Mouse (Mus musculus): ENCODE measurements around the gene Arhgef10l. TPM values are rescaled to one million over a fixed set of nuclear protein-coding genes. Genes with fewer than 3 reads are reported as not detected.

Arhgef10l gene
- total RNA-seq (2023) = 0.29 TPM

GRCm38 (mm10) chr4:140665760-140666159, at the start of gene Arhgef10l:
Gene Arhgef10l, minus strand, starts transcription at chr4:140666012.

DNA sequence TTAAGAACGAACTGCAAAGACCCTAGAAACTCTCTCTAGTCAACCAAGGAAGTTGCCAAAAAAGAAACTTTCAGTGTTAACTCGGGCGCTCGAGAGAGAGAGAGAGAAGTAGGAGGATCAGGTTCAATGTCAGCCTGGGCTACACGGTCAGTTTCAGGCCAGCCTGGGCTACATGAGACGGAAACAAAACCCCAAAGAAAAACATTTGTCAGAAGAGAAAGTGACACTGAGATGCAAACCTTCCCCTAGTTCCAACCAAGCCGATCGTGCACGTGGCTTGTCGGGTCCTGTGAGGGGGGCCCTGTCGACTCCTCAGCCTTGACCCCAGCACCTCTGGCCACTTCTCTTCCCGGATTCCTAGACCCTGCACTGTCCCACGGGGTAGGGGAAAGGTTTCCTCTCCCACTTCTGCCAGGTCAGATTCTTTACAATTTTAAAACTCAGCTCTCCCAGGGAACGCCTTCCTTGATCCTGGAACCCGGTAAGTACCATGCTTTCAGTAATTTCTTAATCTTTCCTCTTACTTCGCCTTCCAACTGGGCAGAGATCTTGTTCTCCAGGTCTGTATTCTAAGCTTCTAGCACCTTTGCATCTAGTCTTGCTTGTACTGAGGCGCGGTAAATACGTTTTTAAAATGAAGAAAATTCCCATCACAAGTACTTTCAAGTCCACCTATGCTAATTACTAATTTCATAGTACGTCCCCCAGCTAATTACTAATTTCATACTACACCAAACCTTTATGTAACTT, 34.6 kb upstream of the Arhgef10l start, which contains the start of gene Rcc2:
Gene Rcc2 (plus strand): TSS at position 273 of the 750 bp plus-strand sequence.

Other genes starting within 250 kb of the Arhgef10l start
- 149 TPM for gene Rcc2, start 34.5 kb upstream of the Arhgef10l start, total RNA-seq (2023)
- gene Padi6, start 76.6 kb upstream of the Arhgef10l start, total RNA-seq (2023) = not detected
- gene Padi4, start 108.2 kb upstream of the Arhgef10l start, total RNA-seq (2023) = 0.82 TPM
- gene Padi3, start 144.6 kb upstream of the Arhgef10l start, total RNA-seq (2023) = 2.2 TPM
- 1.2 TPM for gene Padi1, start 179.8 kb upstream of the Arhgef10l start, total RNA-seq (2023)
- gene Padi2, start 240.3 kb upstream of the Arhgef10l start, total RNA-seq (2023) = 22.4 TPM